Mouse (Mus musculus): ENCODE data around the gene Eif1.

DNA sequence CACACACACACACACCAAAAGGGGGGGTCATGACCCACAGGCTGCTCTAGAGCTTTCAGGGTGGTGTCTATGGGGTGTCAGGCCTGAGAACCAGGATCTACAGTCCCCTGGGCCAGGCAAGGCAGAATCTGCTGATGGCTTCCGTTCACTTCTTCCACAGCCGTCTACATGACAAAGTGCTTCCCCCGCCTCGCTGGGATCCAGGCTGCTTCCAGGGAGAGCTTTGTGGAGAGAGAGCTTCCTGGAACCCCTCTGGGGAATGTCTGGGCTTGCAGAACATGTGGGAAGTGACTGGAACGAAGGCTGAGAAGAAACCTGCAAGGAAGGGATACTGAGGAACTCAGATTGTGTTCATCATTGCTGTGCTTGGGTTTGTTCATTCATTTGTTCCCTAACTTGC is 40.9 kb upstream of the Eif1 start:
- no peak for TF ChIP-seq CTCF (conservative IDR thresholded peaks at IDR 0.05; ENCODE audit: low read length)
- no peak for TF ChIP-seq POU5F1 (IDR thresholded peaks at IDR 0.05; ENCODE audit: borderline replicate concordance, low read length)
- TF ChIP-seq NANOG (IDR thresholded peaks at IDR 0.05; ENCODE audit: borderline replicate concordance, low read length), result no peak

All from E14TG2a.4 (cell line).